Mouse (Mus musculus) midbrain, embryonic 13.5 days (tissue): ENCODE data around the gene Rps8. TPM values are rescaled to one million over a fixed set of nuclear protein-coding genes. Genes with fewer than 3 reads are reported as not detected.
"Not testable (repeated sequence)": the region's sequence is repeated elsewhere in the genome, so short reads cannot be mapped to it uniquely, and the experiment has no call there.

Experiments
- ATAC-seq: fragments of 200-750 bp; cut with Nextera tagmentation; 2 replicates; pipeline ENCODE4 v1.8.0; 2017; ENCODE audit warnings: mild to moderate bottlenecking, moderate TSS enrichment, moderate library complexity
- H3K27ac ChIP-seq: fragments of 300-500 bp; sonication (generic); 2 replicates; pipeline ENCODE4 v1.5.1; 2015; ENCODE audit warnings: inconsistent platforms, mild to moderate bottlenecking, moderate library complexity
- H3K27me3 ChIP-seq: fragments of 300-500 bp; sonication (generic); 2 replicates; pipeline ENCODE4 v1.6.1; 2015; ENCODE audit warnings: mild to moderate bottlenecking, inconsistent platforms
- H3K36me3 ChIP-seq: fragments of 300-500 bp; sonication (generic); 2 replicates; pipeline ENCODE4 v1.6.1; 2015; ENCODE audit warnings: mild to moderate bottlenecking, inconsistent platforms
- H3K4me1 ChIP-seq: fragments of 300-500 bp; sonication (generic); replicated peaks from 2 replicates; pipeline ENCODE4 v1.6.1; 2015; ENCODE audit warnings: inconsistent platforms
- H3K4me2 ChIP-seq: fragments of 300-500 bp; sonication (generic); replicated peaks from 2 replicates; pipeline ENCODE4 v1.6.1; 2015; ENCODE audit warnings: moderate library complexity, mild to moderate bottlenecking, inconsistent platforms
- H3K4me3 ChIP-seq: fragments of 300-500 bp; sonication (generic); replicated peaks from 2 replicates; pipeline ENCODE4 v1.5.1; 2015; ENCODE audit warnings: mild to moderate bottlenecking, inconsistent platforms
- H3K9ac ChIP-seq: fragments of 300-500 bp; sonication (generic); replicated peaks from 2 replicates; pipeline ENCODE4 v1.6.1; 2015; ENCODE audit warnings: mild to moderate bottlenecking, inconsistent platforms
- H3K9me3 ChIP-seq: fragments of 300-500 bp; sonication (generic); 2 replicates; pipeline ENCODE4 v1.6.1; 2016; ENCODE audit warnings: mild to moderate bottlenecking, inconsistent platforms
- WGBS: fragments of 180-500 bp; shearing (Covaris S2); methylation state at CpG from one replicate; pipeline ENCODE4 v1.1.7; 2015; 5-methylcytosine and 5-hydroxymethylcytosine counted together
- polyA plus RNA-seq: library from polyadenylated mRNA; unstranded; fragments of >200 nt; fragmentation: Nextera tagmentation; extraction: Ambion mirVana; gene quantifications from 2 replicates; pipeline ENCODE4 v1.2.1, GENCODE M21; 2015

Gene Rps8
- 558 and 623 TPM in 2 replicates for polyA plus RNA-seq

DNA sequence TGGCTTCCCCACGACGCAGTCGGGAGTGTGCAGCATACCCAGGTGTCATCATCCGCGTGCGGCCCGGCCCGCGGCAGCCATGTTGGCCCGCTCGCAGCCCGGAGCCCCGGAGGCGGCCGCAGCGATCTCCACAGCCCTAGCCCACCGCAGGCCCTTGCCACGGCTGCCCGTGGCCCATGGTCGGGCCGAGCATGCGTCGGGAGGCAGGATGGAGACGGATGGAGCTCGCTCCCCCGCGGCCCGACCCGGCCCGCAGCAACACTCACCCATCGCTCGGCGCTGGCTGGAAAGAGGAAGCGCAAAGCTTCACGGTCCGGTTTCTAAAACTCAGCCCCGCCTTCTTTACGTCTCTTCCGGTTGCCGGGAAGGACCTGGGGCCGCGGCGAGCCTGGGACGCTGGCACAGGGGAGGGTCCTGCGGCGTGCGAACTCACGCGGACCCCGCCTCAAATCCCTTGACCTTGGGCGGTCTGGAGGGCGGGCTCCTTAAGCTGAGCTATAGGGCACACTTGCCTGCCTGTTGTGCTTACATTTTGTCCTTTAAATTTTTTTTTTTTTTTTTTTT is at the start of gene Rps8:
TSS of gene Rps8 (minus strand) at position 452 of the 564 bp plus-strand sequence.
- Histone ChIP-seq H3K9ac (peak within 1 kb of the TSS; percentile 98), H3K4me3 (peak within 1 kb of the TSS; percentile 95), H3K4me1 (peaks cover 27% of the 10 kb centered on the region), H3K27me3 (no peaks in the 10 kb centered on the region), H3K36me3 (peaks cover 45% of the 10 kb centered on the region), H3K4me2 (peak within 1 kb of the TSS; percentile 98), H3K27ac (peak within 1 kb of the TSS; percentile 92), H3K9me3 (no peaks in the 10 kb centered on the region)
- ATAC-seq, result peak; percentile 94
- WGBS, result under 1% methylated on average over 52 of the region's 52 CpGs

DNA sequence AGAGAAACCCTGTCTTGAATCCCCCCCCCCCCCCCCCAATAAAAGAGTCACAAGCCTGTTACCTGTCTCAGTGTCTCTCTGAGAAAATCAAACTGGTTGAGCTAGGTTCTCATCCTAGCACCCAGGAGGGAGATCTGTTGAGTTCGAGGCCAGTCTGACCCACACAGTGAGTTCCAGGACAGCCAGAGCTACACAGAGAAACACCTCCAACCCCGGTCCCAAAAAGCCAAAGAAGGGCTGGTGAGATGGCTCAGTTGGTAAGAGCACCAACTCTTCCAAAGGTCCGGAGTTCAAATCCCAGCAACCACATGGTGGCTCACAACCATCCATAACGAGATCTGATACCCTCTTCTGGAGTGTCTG is 46.9 kb upstream of the Rps8 start:
- Histone ChIP-seq H3K4me3 (no peak overlapping the region), H3K9me3 (no peaks in the 10 kb centered on the region), H3K4me1 (peaks cover 3% of the 10 kb centered on the region; the same call in 1 of the 2 replicates), H3K36me3 (no peaks in the 10 kb centered on the region), H3K27ac (peak overlapping the region; percentile 60; the same call in 1 of the 2 replicates), H3K4me2 (peak overlapping the region; percentile 50; the same call in 1 of the 2 replicates), H3K27me3 (no peaks in the 10 kb centered on the region), H3K9ac (no peak overlapping the region)
- ATAC-seq, result no peak
- 63% methylated on average over 4 of the region's 4 CpGs for WGBS

DNA sequence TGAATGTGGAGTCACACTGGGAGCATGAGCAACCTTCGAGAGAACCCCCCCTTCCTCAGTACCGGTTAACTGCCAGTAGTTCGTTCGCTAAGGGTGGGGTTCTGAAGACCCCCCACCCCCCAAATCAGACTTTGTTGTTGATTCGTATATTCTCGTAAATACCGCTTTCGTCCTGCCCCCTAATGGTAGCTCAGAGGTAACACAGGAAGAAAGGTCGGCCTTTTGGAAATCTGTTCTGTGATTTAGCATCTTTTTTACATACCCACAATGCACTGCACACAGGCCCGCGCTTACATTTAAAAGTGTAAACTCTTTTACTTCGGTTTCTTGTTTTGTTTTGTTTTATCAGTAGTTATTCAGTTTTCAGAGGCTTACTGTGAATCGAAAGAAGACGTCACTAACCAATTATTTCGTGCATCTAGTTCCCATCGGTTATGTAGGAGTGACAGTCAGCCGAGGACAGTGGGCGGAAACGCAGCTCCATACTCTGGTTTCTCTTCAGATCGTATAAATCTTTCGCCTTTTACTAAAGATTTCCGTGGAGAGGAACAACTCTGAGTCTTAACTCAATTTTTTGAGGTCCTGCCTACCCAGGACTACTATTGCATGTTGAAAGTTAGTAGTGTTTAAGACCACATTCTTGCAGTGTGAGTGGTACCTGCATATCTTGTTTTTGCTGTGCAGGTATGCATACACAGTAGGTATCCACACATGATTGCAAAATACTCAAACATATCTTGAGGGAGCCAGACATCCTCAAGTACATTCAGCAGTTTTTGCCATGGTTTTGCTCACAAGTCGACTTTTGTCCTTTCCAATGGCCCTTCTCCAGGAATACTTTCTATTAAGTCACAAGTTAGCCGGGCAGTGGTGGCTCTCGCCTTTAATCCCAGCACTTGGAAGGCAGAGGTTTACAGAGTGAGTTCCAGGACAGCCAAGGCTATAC is 46.3 kb upstream of the Rps8 start:
- Histone ChIP-seq H3K36me3 (no peaks in the 10 kb centered on the region), H3K4me2 (peak overlapping the region; percentile 50), H3K9me3 (no peaks in the 10 kb centered on the region), H3K4me1 (peaks cover 3% of the 10 kb centered on the region; the same call in 1 of the 2 replicates), H3K4me3 (peak overlapping the region; percentile 29), H3K27me3 (no peaks in the 10 kb centered on the region), H3K9ac (peak overlapping the region; percentile 52; the same call in 1 of the 2 replicates), H3K27ac (peak overlapping the region; percentile 60)
- WGBS, result under 1% methylated on average over 25 of the region's 25 CpGs
- peak; percentile 70 for ATAC-seq

DNA sequence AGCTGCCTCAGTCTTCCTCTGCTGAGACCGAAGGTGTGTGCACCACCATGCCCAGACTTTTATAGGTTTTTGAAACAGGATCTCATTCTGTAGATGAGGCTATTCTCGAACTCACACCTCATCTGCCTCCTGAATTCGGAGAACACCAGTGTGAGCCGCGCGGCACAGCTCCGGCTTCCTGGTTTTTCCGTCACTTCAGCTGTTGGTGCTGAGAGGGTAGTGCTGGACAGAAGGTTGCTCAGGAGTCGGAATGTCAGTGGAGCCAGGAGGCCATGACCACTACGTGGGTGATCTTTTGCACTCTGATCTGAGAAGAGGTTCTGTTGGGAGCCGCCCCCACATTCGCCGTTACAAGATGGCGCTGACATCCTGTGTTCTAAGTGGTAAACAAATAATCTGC is 35.8 kb upstream of the Rps8 start:
- H3K9ac ChIP-seq, result no peak overlapping the region
- H3K4me3 ChIP-seq, result no peak overlapping the region
- no peaks in the 10 kb centered on the region for H3K36me3 ChIP-seq
- H3K4me2 ChIP-seq, result no peak overlapping the region
- H3K27ac ChIP-seq, result no peak overlapping the region
- no peaks in the 10 kb centered on the region for H3K9me3 ChIP-seq
- no peak for ATAC-seq
- H3K4me1 ChIP-seq, result 0 out of 2 replicates have a peak, but pooled peaks cover 5% of the 10 kb centered on the region
- H3K27me3 ChIP-seq, result no peaks in the 10 kb centered on the region
- 96% methylated on average over 14 of the region's 14 CpGs for WGBS

DNA sequence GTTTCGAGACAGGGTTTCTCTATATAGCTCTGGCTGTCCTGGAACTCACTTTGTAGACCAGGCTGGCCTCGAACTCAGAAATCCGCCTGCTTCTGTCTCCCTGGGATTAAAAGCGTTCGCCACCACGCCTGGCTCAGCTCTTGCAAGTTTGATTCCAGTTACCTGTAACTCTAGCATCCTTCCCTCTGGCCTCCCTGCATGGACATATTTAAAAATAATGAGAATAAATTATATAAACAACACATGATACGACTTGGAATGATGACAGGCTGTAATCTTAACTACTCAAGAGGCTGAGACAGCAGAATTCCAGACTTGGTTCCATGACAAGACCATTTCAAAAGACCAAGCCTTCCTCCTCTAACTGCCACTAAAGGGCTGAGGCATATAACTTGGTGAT is 34.6 kb upstream of the Rps8 start:
- no peaks in the 10 kb centered on the region for H3K27me3 ChIP-seq
- no peak overlapping the region for H3K4me3 ChIP-seq
- H3K9me3 ChIP-seq, result no peaks in the 10 kb centered on the region
- 0 out of 2 replicates have a peak overlapping the region, but pooled peaks have one; percentile 2 for H3K9ac ChIP-seq
- H3K27ac ChIP-seq, result peak overlapping the region; percentile 74
- no peak overlapping the region for H3K4me2 ChIP-seq
- no peaks in the 10 kb centered on the region for H3K36me3 ChIP-seq
- ATAC-seq, result 0 out of 2 replicates have a peak, but pooled peaks have one; percentile 31
- WGBS, result 63% methylated on average over 7 of the region's 7 CpGs
- 0 out of 2 replicates have a peak, but pooled peaks cover 5% of the 10 kb centered on the region for H3K4me1 ChIP-seq

DNA sequence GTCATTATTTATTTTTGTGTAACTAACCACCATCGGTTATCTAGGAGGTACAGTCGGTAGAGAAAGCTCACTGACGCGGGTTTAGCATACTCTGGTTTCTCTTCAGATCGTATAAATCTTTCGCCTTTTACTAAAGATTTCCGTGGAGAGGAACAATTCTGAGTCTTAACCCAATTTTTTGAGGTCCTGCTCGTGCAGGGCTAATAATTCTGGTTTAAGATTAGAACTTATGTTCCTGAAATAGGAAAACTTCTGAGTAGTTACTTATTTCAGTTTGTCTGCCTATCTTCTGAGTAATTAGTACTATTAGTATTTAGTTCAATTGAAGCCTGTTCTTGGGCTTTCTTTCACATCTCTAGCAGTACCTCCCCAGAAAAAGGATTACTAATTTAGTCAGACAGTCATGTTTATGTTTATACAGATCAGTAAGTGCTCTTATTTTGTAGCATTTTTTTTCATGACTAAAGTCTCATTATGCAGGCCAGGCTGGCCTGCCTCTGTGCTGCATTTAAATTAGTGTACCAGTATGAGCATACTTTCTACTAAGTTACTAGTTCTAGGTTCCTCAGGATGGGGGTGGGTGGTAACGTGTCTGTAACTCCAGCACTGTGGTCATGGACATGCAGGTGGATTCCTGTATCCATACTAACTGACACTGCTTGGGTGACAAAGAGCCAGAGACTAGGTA is 34.0 kb upstream of the Rps8 start:
- WGBS, result under 1% methylated on average over 9 of the region's 9 CpGs
- Histone ChIP-seq H3K4me1 (0 out of 2 replicates have a peak, but pooled peaks cover 5% of the 10 kb centered on the region), H3K36me3 (no peaks in the 10 kb centered on the region), H3K4me2 (peak overlapping the region; percentile 32), H3K9me3 (no peaks in the 10 kb centered on the region), H3K9ac (peak overlapping the region; percentile 63), H3K4me3 (peak overlapping the region; percentile 22), H3K27ac (peak overlapping the region; percentile 74), H3K27me3 (peaks cover 4% of the 10 kb centered on the region; the same call in 1 of the 2 replicates)
- peak; percentile 86 for ATAC-seq

DNA sequence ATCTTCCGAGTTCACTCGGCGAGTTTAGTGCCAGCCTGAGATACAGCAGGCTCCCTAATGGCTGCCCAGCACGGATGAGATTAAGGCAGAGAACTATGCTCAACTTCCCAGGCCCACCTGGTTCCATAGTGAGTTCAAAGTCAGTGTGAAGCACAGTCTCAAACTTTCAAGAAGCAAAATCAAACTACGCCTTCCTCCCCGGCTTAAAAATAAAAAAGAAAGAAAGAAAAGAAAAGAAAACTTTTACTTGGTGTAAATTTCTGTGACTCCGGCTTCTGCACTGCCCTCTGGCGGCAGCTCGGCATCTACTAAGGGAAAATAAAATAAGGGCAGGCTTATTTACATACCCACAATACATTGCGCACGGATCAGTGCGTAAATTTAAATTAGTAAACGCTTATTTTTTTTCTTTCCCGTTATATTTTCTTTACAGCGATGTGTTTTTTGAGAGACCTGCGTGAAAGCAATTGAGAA is 33.4 kb upstream of the Rps8 start:
- peak overlapping the region; percentile 22 for H3K4me3 ChIP-seq
- no peaks in the 10 kb centered on the region for H3K36me3 ChIP-seq
- H3K27me3 ChIP-seq, result peaks cover 4% of the 10 kb centered on the region; the same call in 1 of the 2 replicates
- H3K4me1 ChIP-seq, result 0 out of 2 replicates have a peak, but pooled peaks cover 5% of the 10 kb centered on the region
- peak overlapping the region; percentile 63 for H3K9ac ChIP-seq
- under 1% methylated on average over 16 of the region's 16 CpGs for WGBS
- H3K27ac ChIP-seq, result peak overlapping the region; percentile 74; the same call in 1 of the 2 replicates
- H3K4me2 ChIP-seq, result peak overlapping the region; percentile 32
- H3K9me3 ChIP-seq, result no peaks in the 10 kb centered on the region
- peak; percentile 68 for ATAC-seq

DNA sequence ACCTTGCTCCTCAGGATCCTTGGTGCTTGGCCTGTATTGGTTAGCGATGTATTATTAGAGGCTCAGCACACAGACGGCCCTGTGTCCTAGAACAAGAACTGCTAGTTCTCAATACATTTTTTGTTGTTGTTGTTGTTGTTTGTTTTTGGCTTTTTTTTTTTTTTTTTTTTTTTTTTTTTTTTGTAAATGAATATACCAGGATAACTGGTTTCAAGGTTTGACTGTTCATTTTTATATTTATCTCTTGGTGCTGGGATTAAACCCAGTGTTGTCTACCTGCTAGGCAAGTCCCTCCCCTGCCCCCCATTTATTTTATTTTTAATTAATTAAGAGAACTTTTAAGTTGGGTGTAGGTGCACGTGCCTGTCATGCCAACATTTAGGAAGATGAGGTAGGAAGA is 32.9 kb upstream of the Rps8 start:
- H3K4me3 ChIP-seq, result peak overlapping the region; percentile 22

DNA sequence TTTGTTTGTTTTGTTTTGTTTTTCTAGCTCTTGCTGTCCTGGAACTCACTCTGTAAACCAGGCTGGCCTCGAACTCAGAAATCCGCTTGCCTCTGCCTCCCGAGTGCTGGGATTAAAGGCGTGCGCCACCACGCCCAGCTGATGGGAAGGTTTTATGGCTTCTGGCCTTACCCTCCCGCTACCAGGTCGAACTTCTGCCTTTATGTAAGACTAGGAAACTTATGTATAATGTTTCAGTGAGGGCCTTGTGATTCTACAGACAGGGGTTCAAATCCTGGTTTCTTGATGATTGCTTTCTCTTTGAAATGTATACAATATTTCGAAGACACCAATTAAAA is 26.7 kb upstream of the Rps8 start:
- ATAC-seq, result peak; percentile 77
- H3K36me3 ChIP-seq, H3K27me3 ChIP-seq, H3K9me3 ChIP-seq: not testable (repeated sequence)
- Histone ChIP-seq H3K27ac (peak overlapping the region; percentile 67), H3K4me1 (peaks cover 19% of the 10 kb centered on the region), H3K4me2 (peak overlapping the region; percentile 82), H3K4me3 (peak overlapping the region; percentile 60), H3K9ac (peak overlapping the region; percentile 67)
- WGBS, result 11% methylated on average over 9 of the region's 9 CpGs

More for the DNA sequence above, 32.9 kb upstream of the Rps8 start:
- no peaks in the 10 kb centered on the region for H3K9me3 ChIP-seq
- H3K4me2 ChIP-seq, result peak overlapping the region; percentile 32
- H3K4me1 ChIP-seq, result 0 out of 2 replicates have a peak, but pooled peaks cover 5% of the 10 kb centered on the region
- ATAC-seq, result no peak; the same call in 1 of the 2 replicates
- no peaks in the 10 kb centered on the region for H3K36me3 ChIP-seq
- peaks cover 4% of the 10 kb centered on the region; the same call in 1 of the 2 replicates for H3K27me3 ChIP-seq
- no peak overlapping the region for H3K27ac ChIP-seq
- H3K9ac ChIP-seq, result no peak overlapping the region
- WGBS, result 51% methylated on average over 3 of the region's 3 CpGs

DNA sequence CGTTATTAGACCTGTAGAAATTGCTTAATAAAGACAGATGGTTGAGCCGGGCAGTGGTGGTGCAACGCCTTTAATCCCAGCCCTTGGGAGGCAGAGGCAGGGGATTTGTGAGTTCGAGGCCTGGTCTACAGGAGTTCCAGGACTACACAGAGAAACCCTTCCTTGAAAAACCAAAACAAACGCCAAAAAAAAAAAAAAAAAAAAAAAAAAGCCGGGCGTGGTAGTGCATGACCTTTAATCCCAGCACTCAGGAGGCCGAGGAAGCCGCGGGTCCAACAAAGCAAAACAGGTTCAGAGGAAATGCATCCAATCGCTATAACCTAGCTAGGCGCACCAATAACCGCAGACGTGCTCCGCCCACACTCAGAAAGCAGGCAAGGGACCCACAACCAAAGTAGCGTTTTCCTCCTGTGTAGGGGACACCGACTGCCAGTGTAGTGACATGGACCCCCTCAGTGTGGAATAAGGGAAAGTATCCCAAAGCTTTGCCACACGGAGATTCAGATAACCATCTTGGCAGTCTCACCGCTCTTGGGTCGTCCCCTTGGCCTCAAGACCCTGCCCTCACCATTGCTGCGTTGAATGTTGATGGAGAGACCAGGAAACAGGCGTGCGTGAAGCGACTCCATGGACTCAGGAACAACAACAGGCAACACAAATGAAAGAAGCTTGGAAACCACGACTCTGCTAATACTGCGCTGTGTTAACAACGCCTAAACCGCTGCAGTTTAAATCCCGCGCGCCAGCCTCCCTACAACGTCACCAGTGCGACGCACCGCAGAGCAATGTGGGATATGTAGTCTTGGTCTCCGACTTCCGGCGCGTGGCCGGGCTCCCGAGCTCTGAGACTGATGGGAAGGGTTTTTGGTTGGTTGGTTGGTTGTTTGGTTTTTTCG is 26.1 kb upstream of the Rps8 start, which contains the start of gene Kif2c:
TSS of gene Kif2c (minus strand) at position 777 of the 896 bp plus-strand sequence.
- 2% methylated on average over 42 of the region's 42 CpGs for WGBS
- H3K9me3 ChIP-seq, result no peaks in the 10 kb centered on the region
- H3K4me2 ChIP-seq, result peak within 1 kb of the TSS; percentile 82
- H3K36me3 ChIP-seq, result peaks cover 13% of the 10 kb centered on the region
- H3K9ac ChIP-seq, result peak within 1 kb of the TSS; percentile 67
- H3K4me1 ChIP-seq, result peaks cover 19% of the 10 kb centered on the region
- H3K27me3 ChIP-seq, result peaks cover 4% of the 10 kb centered on the region; the same call in 1 of the 2 replicates
- H3K27ac ChIP-seq, result peak within 1 kb of the TSS; percentile 67
- peak within 1 kb of the TSS; percentile 60 for H3K4me3 ChIP-seq
- peak; percentile 98 for ATAC-seq
